Mouse (Mus musculus): ENCODE data around the gene Tmem38a.

Tmem38a gene

DNA sequence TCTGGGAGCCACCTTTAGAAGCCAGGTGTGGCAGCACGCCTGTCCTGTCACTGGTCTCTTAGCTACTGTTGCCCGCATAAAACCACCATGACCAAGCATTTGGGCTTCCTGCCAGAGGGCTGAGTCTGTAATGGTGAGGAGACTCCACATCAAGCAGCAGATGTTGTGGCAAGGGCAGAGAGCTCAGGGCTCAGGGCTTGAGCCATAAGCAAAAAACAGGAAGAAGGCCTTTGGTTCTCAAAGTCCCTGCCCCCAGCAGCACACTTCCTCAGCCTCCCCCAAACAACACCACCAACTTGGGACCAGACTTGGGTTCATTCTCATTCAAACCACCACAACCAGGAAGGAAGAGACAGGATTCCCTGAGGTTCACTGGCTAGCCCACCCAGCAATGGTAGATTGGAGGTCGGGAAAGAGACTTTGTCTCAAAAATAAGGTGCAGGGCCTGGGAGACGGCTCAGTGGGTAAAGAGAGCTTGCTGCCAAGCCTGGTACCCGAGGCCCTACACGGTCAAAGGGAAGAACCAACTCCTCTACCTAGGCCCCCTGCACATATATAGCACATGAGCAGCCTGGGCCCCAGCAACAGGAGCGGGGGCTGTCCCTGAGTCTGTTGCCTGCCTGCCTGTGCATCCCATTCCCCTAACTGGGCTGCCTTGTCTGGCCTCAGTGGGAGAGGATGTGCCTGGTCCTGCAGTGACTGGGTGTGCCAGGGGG, 11.4 kb downstream of the Tmem38a start:
- intact Hi-C loops (cut with DNase I): no loop called here

DNA sequence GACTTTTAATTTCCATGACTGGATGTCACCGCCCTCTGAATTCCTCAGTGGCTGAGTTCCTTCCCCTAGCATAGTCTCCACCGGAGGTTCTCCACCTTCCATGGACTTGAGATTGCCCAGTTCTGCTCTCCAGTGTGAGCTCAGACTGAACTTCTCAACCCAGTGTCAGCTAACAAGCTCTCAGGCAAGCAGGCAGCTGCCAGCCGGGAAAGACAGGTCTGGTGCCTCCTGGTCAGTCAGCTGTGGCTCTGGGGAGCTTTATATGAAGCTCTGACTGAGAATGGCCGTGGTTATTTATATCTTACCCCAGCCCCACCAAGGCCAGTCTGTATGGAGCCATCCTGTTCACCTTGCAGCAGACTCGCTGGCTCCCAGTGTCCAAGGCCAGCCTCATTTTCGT, 12.5 kb downstream of the Tmem38a start:
- intact Hi-C loops (cut with DNase I): no loop called here

DNA sequence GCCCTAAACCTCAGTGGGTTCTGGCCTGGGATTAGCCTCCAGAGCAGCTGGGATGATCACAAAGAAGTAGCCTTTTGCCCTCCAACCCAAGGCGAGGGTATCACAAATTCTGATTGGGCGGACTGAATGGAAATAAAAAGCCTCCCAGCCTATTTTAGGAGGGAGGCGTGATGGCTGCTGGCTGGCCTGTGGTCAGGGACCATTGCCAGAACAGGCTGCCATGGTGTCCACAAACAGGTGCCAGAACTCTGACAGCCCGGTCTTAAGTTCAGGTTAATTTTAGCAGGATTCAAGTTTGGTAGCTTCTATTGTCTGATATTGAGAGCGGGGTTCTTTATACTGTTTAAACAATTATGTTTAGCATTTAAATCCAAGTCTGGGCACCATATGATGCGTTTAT, 16.0 kb downstream of the Tmem38a start:
- intact Hi-C loops (cut with DNase I): no loop called here

DNA sequence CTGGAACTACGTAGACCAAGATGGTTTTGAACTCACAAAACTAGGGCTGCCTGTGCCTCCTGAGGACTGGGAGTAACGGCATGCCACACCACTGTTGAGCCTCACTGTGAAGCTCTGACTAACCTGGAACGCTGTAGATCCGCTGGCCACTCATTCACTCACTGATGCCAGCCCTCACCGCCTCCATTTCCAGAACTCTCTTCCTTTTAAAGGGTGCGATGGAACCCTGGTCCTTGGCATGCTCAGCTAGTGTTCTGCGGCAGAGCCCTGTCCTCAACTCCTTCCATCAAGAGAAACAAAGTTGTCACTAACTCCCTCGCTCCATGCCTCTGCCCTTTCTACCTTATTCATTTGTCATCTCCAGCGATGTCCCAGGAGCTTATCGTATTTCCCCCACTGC, 17.0 kb downstream of the Tmem38a start:
- intact Hi-C loops (cut with DNase I): no loop called here

DNA sequence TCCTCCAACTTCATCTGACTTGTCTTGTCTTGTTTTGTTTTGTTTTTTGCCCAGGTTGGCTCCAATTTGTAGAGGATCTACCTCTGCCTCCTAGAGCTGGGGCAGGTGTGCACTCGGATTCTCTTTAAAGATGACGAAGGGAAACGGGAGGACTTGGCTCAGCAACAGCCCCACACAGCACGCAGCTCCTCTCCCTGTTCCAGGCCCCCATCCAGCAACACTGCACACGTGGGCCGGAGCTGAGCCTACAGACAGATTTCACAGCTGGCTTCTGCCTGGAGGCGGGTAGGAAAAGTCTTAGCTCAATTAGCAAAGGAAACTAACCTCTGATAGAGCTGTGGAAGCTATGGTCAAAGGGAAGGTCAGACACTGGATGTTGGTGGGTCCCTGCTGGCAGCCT, 17.4 kb downstream of the Tmem38a start:
- intact Hi-C loops (cut with DNase I): no loop called here

GRCm38 (mm10) chr8:72590198-72590597, 18.3 kb downstream of the Tmem38a start:
- intact Hi-C loops (cut with DNase I): no loop called here

Small RNA genes lying within 50 kb of the gene (microRNA-seq; reads per million reads assigned to microRNA genes)
- 0 reads per million in 2 experiments for gene Gm28019

All from adrenal gland (tissue).